Mouse (Mus musculus): ENCODE measurements around the gene Dnajb12.

GRCm38 (mm10) chr10:59945416-59945815 lies 66.1 kb downstream of the Dnajb12 start:
- TF ChIP-seq FLI1 (IDR thresholded peaks at IDR 0.05; ENCODE audit: low read length) (no peak), GATA1 (IDR thresholded peaks at IDR 0.05; ENCODE audit: borderline replicate concordance, low read length) (no peak)

All from megakaryocyte, embryonic 14.5 days (primary cell).